Mouse (Mus musculus) heart, postnatal 0 days (tissue): ENCODE results near the gene Gm10961. TPM values are rescaled to one million over a fixed set of nuclear protein-coding genes. Genes with fewer than 3 reads are reported as not detected.

ENCODE experiments used
- ATAC-seq: fragments of 200-750 bp; cut with Nextera tagmentation; 2 replicates; pipeline ENCODE4 v1.8.0; 2017; ENCODE audit warnings: low read depth, moderate number of reproducible peaks, moderate library complexity; ENCODE audit not compliant: insufficient read depth
- DNase-seq: peaks from one replicate; pipeline ENCODE4 v3.0.0-alpha.2; 2016; ENCODE audit warnings: low spot score
- H3K27ac ChIP-seq: fragments of 300-500 bp; sonication (generic); 2 replicates; pipeline ENCODE4 v1.5.1; 2014; ENCODE audit warnings: low read depth, mild to moderate bottlenecking
- H3K27me3 ChIP-seq: fragments of 300-500 bp; sonication (generic); 2 replicates; pipeline ENCODE4 v1.6.1; 2014; ENCODE audit warnings: low read length, mixed read lengths; ENCODE audit not compliant: control insufficient read depth, insufficient read depth
- H3K36me3 ChIP-seq: fragments of 300-500 bp; sonication (generic); replicated peaks from 2 replicates; pipeline ENCODE4 v1.6.1; 2014; ENCODE audit warnings: low read length, mixed read lengths; ENCODE audit not compliant: control insufficient read depth, insufficient read depth
- H3K4me1 ChIP-seq: fragments of 300-500 bp; sonication (generic); 2 replicates; pipeline ENCODE4 v1.6.1; 2014; ENCODE audit warnings: antibody characterized with exemption; ENCODE audit not compliant: control insufficient read depth, insufficient read depth
- H3K4me2 ChIP-seq: fragments of 300-500 bp; sonication (generic); 2 replicates; pipeline ENCODE4 v1.6.1; 2014; ENCODE audit warnings: low read depth, mild to moderate bottlenecking, low read length, moderate library complexity
- H3K4me3 ChIP-seq: fragments of 300-500 bp; sonication (generic); 2 replicates; pipeline ENCODE4 v1.5.1; 2014; ENCODE audit warnings: low read depth, low read length
- H3K9ac ChIP-seq: fragments of 300-500 bp; sonication (generic); replicated peaks from 2 replicates; pipeline ENCODE4 v1.6.1; 2014; ENCODE audit warnings: low read depth, low read length, mixed read lengths
- H3K9me3 ChIP-seq: fragments of 300-500 bp; sonication (generic); replicated peaks from 2 replicates; pipeline ENCODE4 v1.6.1; 2016; ENCODE audit warnings: low read length; ENCODE audit not compliant: control insufficient read depth
- CTCF ChIP-seq: IDR thresholded peaks from 2 replicates; pipeline ENCODE4 v1.5.1; 2016; ENCODE audit warnings: antibody characterized with exemption, control low read depth, low read depth
- EP300 ChIP-seq: IDR thresholded peaks from 2 replicates; pipeline ENCODE4 v1.6.1; 2016; ENCODE audit warnings: antibody characterized with exemption, low read depth
- WGBS: fragments of 180-500 bp; shearing (Covaris S2); extraction: QIAGEN DNeasy Blood & Tissue Kit; methylation state at CpG from one replicate; pipeline ENCODE4 v1.1.7; 2014; 5-methylcytosine and 5-hydroxymethylcytosine counted together
- polyA plus RNA-seq: library from polyadenylated mRNA; unstranded; fragments of >200 nt; fragmentation: Nextera tagmentation; extraction: Ambion mirVana; gene quantifications from 2 replicates; pipeline ENCODE4 v1.2.1, GENCODE M21; 2015
- total RNA-seq: library from RNA; depleted of rRNA; stranded (reverse); fragments of >200 nt; gene quantifications from 2 replicates; pipeline ENCODE4 v1.2.3, GENCODE M21; 2014; ENCODE audit warnings: low replicate concordance

Gm10961 gene
- total and polyA plus RNA-seq, 2 experiments from 2014 or later: not detected

DNA sequence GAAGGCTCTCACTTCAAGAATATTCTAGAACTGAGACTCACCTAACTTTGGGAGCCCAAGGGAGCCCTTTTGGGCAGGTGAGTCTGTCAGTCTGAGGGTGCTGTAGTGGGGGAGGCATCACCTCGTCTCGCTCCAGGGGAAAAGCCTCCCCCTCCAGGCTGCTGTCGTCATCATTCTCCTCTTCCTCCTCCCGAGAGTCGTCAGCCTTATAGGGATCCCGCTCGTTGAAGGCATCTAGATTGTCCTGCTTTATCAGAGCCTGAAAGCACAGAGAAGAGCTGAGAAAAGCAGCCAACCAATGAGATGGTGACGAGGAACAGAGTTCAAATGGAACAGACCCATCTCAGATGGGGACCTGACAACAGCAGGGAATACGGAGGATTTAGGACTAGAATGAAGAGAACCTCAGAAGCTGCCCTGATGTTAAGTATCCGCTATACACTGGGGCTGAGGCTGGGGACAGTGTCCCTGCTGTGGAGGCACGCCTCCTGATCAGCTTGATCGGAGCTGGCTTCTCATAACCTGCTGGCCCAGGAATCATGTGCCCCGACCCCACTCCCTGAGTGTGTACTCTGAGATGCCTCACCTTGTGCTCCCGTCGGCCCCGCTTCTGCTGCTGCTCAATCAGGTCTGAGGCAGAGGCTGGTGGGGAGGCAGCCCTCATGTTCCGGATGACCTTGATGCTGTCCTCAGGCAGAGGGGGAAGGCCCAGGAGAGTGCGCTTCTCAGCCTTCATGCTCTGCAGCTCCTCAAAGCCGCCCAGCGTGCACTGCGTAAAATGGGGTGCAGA lies 9.6 kb upstream of the Gm10961 start:
- TF ChIP-seq CTCF (no peak), EP300 (no peak)
- Histone ChIP-seq H3K4me3 (no peak overlapping the region), H3K4me2 (no peak overlapping the region), H3K27ac (no peak overlapping the region), H3K9ac (no peak overlapping the region), H3K4me1 (peaks cover 3% of the 10 kb centered on the region; the same call in 1 of the 2 replicates), H3K27me3 (no peaks in the 10 kb centered on the region), H3K9me3 (no peaks in the 10 kb centered on the region), H3K36me3 (peaks cover 97% of the 10 kb centered on the region)
- WGBS: 79% methylated on average over 21 of the region's 21 CpGs
- ATAC-seq (no peak; the same call in 1 of the 2 replicates), DNase-seq (no peak)

DNA sequence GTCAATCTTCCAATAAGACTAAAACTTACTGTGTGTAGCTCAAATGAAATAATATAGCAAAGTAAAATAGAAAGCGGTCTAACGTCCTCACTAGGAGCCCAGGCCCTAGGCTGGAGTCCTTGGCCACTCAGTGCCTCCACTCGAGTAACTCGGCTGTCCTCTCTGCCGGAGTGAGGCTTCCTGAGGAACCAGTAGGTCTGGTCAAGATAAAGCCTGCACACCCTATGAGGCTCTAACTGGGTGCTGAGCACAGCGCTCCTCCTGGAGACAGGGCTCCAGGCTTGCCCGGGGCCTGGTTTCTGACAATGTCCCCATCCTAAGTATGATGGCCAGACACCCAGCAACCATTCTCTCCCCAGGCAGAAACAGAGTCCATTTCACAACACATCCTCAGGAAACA lies 8.6 kb upstream of the Gm10961 start:
- Histone ChIP-seq H3K36me3 (peaks cover 97% of the 10 kb centered on the region), H3K4me2 (no peak overlapping the region), H3K27me3 (no peaks in the 10 kb centered on the region), H3K4me3 (no peak overlapping the region), H3K9me3 (no peaks in the 10 kb centered on the region), H3K9ac (no peak overlapping the region), H3K4me1 (no peaks in the 10 kb centered on the region), H3K27ac (no peak overlapping the region)
- WGBS: 88% methylated on average over 7 of the region's 7 CpGs
- DNase-seq (no peak), ATAC-seq (no peak)
- TF ChIP-seq CTCF (no peak), EP300 (no peak)

DNA sequence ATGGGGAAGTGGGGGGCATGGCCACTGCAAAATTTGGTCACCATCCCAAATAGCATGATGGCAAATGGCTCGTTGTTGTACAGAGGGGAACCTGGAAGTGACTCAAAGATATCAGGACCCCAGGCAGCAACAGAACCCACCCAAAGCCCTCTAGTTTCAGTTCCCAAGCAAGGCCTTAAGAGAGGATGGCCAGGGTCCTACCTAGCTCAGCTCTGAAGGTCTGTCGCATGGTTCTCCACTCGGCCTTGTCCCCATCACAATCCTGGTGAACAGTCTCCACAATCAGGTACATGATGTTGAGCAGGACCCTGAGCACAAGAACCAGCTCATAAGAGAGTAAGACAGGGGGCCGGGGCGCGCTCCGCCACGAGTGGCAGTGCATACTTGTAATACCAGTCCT lies 6.7 kb upstream of the Gm10961 start:
- H3K27ac ChIP-seq: no peak overlapping the region
- 91% methylated on average over 8 of the region's 8 CpGs for WGBS
- no peaks in the 10 kb centered on the region for H3K4me1 ChIP-seq
- no peak for TF ChIP-seq EP300
- no peak for TF ChIP-seq CTCF
- DNase-seq (no peak), ATAC-seq (no peak)
- peaks cover 89% of the 10 kb centered on the region for H3K36me3 ChIP-seq
- H3K4me3 ChIP-seq: no peak overlapping the region
- no peaks in the 10 kb centered on the region for H3K9me3 ChIP-seq
- H3K9ac ChIP-seq: no peak overlapping the region
- no peaks in the 10 kb centered on the region for H3K27me3 ChIP-seq
- no peak overlapping the region for H3K4me2 ChIP-seq

DNA sequence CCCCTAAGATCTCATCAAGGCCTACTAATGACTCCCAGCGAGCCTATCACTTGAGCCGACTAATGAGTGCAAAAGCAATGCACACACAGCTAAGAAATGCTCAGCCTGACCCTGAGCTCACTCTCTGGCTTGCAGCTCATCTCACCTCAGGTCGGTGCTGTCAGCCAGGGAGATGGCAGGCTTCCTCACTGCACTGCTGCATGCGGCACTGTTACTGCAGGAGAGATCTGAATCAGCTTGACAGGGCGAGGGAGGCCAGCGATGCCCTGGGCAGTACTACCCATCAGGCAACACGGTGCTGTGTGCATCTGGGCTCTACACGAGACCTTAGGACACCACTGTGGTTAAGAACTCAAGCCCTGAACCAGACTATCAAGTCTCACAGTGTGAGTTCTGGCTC lies 5.6 kb upstream of the Gm10961 start:
- H3K9ac ChIP-seq: no peak overlapping the region
- peaks cover 81% of the 10 kb centered on the region for H3K36me3 ChIP-seq
- 93% methylated on average over 8 of the region's 8 CpGs for WGBS
- no peaks in the 10 kb centered on the region for H3K9me3 ChIP-seq
- TF ChIP-seq EP300 (no peak), CTCF (no peak)
- H3K27ac ChIP-seq: no peak overlapping the region
- DNase-seq (no peak), ATAC-seq (no peak)
- no peak overlapping the region for H3K4me2 ChIP-seq
- H3K4me1 ChIP-seq: 0 out of 2 replicates have a peak, but pooled peaks cover 7% of the 10 kb centered on the region
- H3K27me3 ChIP-seq: no peaks in the 10 kb centered on the region
- H3K4me3 ChIP-seq: no peak overlapping the region

DNA sequence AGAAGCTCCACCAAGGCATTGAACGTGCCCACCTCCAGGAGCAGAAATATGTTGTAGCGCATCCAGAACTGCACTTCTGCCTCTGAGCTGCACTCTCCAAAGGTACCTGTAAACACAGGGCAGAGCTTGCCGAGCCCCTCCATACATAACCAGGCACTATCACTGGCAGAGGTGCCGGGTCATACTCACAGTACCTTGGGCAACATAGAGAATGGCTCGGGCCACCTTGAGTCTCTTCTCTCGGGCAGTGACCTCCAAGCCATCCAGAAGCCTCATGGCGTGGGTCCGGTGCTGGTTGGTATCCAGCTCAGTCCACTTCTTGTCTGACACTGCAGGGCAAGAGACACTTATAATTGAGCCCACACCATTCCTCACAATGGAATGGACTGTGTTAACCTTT lies 4.4 kb upstream of the Gm10961 start:
- TF ChIP-seq CTCF (no peak), EP300 (no peak)
- Histone ChIP-seq H3K9ac (no peak overlapping the region), H3K27me3 (no peaks in the 10 kb centered on the region), H3K4me3 (no peak overlapping the region), H3K9me3 (no peaks in the 10 kb centered on the region), H3K36me3 (peaks cover 69% of the 10 kb centered on the region), H3K27ac (no peak overlapping the region), H3K4me2 (no peak overlapping the region), H3K4me1 (0 out of 2 replicates have a peak, but pooled peaks cover 10% of the 10 kb centered on the region)
- no peak for DNase-seq
- WGBS: 93% methylated on average over 8 of the region's 8 CpGs
- no peak for ATAC-seq
